Mouse (Mus musculus) lung, postnatal 0 days (tissue): Measurements from ENCODE around the gene Necab3.

Experiments used
- CTCF ChIP-seq: IDR thresholded peaks from 2 replicates; pipeline ENCODE4 v1.5.1; 2016; ENCODE audit warnings: antibody characterized with exemption, mild to moderate bottlenecking
- EP300 ChIP-seq: IDR thresholded peaks from 2 replicates; pipeline ENCODE4 v1.6.1; 2016; ENCODE audit warnings: antibody characterized with exemption, mild to moderate bottlenecking, control low read depth

DNA sequence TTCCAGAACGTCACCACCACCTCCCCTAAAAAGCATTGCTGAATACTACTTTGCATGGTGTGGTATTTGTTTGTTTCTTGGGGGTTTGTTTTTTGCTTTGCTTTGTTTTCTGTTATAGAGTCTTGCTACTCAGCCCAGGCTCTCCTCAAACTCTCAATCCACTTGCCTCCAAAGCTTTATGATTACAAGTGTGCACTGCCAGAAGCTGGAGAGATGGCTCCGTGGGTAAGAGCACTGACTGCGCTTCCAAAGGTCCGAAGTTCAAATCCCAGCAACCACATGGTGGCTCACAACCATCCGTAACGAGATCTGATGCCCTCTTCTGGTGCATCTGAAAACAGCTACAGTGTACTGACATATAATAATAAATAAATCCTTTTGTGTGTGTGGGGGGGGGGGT is 41.9 kb upstream of the Necab3 start:
- TF ChIP-seq CTCF = peak; percentile 28
- TF ChIP-seq EP300 = no peak
